Mouse (Mus musculus) Patski (cell line): ENCODE measurements around the gene Hs3st3a1. TPM values are rescaled to one million over a fixed set of nuclear protein-coding genes. Genes with fewer than 3 reads are reported as not detected.

ENCODE experiments used
- ATAC-seq: fragments of 100-300 bp; one replicate; pipeline ENCODE4 v1.8.0; 2021
- CTCF ChIA-PET: fragments of 350-600 bp; sonication (Branson Sonifier 250); formaldehyde crosslinking; loops from one replicate; lab custom pipeline; 2022; ENCODE audit warnings: inconsistent platforms; lab: Charles Lee
- POLR2A ChIA-PET: fragments of 350-600 bp; sonication (Branson Sonifier 250); formaldehyde crosslinking; loops from one replicate; lab custom pipeline; 2022; ENCODE audit warnings: antibody characterized with exemption, inconsistent platforms; lab: Charles Lee
- DNase-seq: peaks from one replicate; pipeline ENCODE4 v3.0.0-alpha.2; 2011; ENCODE audit warnings: low read depth, low spot score
- H3K27me3 ChIP-seq: fragments of 371-371 bp; one replicate; pipeline ENCODE4 v1.5.1; 2021
- CTCF ChIP-seq: fragments of 100-300 bp; IDR thresholded peaks from one replicate; pipeline ENCODE4 v1.5.1; 2021
- in situ Hi-C: fragments of 300-500 bp; cut with MboI; formaldehyde crosslinking; loops from 3 replicates; pipeline ENCODE4 v1.11.1; 2018; ENCODE audit warnings: low pct_unique_long_range_greater_than_20kb, mixed read lengths
- polyA plus RNA-seq: library from polyadenylated mRNA; unstranded; gene quantifications from one replicate; pipeline ENCODE4 v1.2.3, GENCODE M21; 2021

Hs3st3a1 gene
- polyA plus RNA-seq, 1 experiment from 2014 or later: 15.1 TPM

DNA sequence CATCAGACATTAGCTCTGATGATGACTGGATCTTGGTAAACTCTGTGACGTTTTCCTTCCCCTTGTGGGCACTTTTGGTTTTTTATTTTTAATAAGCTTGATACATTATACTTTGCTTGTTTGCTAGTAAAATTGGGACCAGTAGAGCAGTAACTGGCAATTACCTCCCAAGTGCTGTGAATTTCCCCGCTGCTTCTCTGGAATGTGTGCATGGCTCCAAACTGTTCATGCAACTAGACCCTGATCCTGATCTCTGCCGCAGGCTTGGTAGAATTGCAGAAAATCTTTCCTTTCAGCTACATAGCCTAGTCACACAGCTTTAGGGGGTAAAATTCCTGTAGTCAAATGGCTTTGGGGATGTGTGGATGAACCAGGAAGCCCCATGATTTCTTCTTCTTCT is 38.5 kb downstream of the Hs3st3a1 start:
- DNase-seq: peak; percentile 75
- peak; percentile 88 for ATAC-seq
- H3K27me3 ChIP-seq: no peaks in the 10 kb centered on the region
- TF ChIP-seq CTCF: peak; percentile 37
- ChIA-PET POLR2A (interaction anchor here (1.1 to 1.5 kb wide), 2 partner anchors 27 to 37 kb away, joined by 4 to 7 read pairs; partner anchors contain the start of gene F930015N05Rik), CTCF (interaction anchor here (1.2 kb wide), 1 partner anchor 30 kb away, joined by 3 read pairs; no protein-coding TSS in a partner anchor)
- in situ Hi-C loops: no loop called here

DNA sequence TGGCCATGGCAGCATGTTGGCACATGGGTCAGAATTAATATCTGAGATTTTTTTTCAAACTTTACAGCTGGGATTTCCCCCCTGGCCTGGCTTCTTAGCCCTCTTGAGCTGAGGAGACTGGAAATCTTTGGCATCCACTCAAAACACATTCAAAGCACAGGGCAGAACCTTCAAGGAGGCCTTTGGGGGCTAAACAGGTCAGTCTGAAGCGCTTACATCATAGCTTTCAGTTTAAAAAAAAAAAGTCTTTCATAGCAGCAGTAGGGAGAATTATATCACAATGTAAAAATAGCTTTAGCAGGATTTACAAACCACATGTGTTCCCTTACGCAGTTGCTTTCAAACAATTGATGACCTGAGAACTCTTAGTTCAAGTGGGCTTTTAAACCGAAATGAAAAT is 46.3 kb downstream of the Hs3st3a1 start:
- DNase-seq: peak; percentile 80
- ChIA-PET CTCF (interaction anchor here (1.2 to 1.6 kb wide), 3 partner anchors 9 to 192 kb away, joined by 3 to 7 read pairs (median 3); no protein-coding TSS in a partner anchor), POLR2A (no interaction called here)
- ATAC-seq: peak; percentile 71
- in situ Hi-C loops: no loop called here
- TF ChIP-seq CTCF: no peak
- H3K27me3 ChIP-seq: no peaks in the 10 kb centered on the region

DNA sequence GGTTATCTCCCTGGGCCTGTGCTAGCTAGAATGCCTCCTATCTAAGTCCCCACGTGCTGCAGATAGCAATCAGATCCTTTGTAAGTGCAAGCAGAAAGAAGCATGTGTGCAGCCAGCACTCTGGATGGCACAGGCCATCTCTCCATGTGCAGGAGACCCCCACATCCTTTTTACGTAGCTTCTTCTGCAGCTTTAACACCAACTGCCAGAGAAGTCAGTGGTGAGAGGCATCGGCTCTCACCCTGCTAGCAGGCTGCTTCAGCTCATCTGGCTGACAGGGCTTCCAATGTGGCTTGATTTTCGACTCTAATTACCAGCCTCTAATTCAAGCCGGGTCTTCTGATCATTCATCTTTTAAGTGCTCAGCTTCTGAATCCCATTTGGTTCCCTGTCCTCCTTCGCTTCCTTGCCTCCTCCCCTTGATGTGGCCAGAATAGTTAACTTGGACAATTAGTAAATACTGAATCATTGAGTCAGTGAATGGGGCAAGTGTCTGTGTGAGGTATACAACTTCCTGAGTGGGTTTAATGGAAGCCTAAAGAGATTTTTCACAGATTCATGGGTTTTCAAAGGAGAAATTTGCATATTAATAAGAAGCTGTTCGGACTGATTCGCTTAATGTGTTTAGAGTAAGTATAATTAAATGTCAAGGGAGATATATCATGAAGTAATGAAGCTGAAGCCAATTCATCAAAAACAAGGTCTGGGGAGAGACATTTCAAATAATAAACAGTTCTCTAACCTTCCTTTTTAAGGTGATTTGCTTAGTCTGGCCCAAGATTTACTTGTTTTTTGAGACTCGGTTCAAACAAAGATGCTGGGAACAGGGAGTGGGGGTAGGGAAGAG is 54.7 kb downstream of the Hs3st3a1 start:
- POLR2A ChIA-PET: interaction anchor here (0.9 kb wide), 1 partner anchor 44 kb away, joined by 3 read pairs; no protein-coding TSS in a partner anchor
- no peak for TF ChIP-seq CTCF
- CTCF ChIA-PET: interaction anchor here (1.2 to 1.7 kb wide), 2 partner anchors 10 to 12 kb away, joined by 5 to 9 read pairs; no protein-coding TSS in a partner anchor
- DNase-seq (no peak), ATAC-seq (no peak)
- in situ Hi-C loops: no loop called here
- H3K27me3 ChIP-seq: no peaks in the 10 kb centered on the region

- ChIA-PET CTCF (interaction anchor here (1.0 to 1.6 kb wide), 3 partner anchors 10 to 223 kb away, joined by 3 to 5 read pairs (median 3); no protein-coding TSS in a partner anchor), POLR2A (no interaction called here)
- in situ Hi-C loops: no loop called here
- ATAC-seq: no peak
- DNase-seq: no peak
- TF ChIP-seq CTCF: no peak
- H3K27me3 ChIP-seq: no peaks in the 10 kb centered on the region
Observed at GRCm38 (mm10) chr11:64494448-64494847, 59.3 kb downstream of the Hs3st3a1 start.

GRCm38 (mm10) chr11:64495935-64496334 is 60.8 kb downstream of the Hs3st3a1 start:
- TF ChIP-seq CTCF: no peak
- no peak for DNase-seq
- no peaks in the 10 kb centered on the region for H3K27me3 ChIP-seq
- ATAC-seq: no peak
- in situ Hi-C loops: no loop called here
- CTCF ChIA-PET: interaction anchor here (0.9 kb wide), 1 partner anchor 13 kb away, joined by 3 read pairs; no protein-coding TSS in a partner anchor
- POLR2A ChIA-PET: no interaction called here

DNA sequence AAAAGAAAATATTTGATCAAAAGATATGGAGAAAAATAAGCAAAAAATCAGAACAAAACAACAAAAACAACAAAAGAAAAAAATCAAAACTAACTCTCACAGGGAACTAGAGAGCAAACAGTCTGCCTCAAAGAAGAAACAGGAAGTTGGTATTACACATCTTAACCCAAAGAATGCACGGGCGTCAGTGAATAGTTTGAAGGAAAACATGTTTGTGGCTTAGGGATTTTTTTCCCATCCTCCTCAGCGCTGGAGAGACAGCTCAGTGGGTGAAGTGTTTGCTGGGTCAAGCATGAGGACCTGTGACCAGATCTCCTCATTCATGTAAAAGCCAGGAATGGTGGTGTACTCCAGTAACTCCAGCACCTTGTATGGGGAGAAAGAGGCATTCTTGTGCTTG is 61.5 kb downstream of the Hs3st3a1 start:
- in situ Hi-C loops: no loop called here
- CTCF ChIA-PET: no interaction called here
- POLR2A ChIA-PET: no interaction called here
- no peak for ATAC-seq
- no peak for TF ChIP-seq CTCF
- DNase-seq: no peak
- H3K27me3 ChIP-seq: no peaks in the 10 kb centered on the region

DNA sequence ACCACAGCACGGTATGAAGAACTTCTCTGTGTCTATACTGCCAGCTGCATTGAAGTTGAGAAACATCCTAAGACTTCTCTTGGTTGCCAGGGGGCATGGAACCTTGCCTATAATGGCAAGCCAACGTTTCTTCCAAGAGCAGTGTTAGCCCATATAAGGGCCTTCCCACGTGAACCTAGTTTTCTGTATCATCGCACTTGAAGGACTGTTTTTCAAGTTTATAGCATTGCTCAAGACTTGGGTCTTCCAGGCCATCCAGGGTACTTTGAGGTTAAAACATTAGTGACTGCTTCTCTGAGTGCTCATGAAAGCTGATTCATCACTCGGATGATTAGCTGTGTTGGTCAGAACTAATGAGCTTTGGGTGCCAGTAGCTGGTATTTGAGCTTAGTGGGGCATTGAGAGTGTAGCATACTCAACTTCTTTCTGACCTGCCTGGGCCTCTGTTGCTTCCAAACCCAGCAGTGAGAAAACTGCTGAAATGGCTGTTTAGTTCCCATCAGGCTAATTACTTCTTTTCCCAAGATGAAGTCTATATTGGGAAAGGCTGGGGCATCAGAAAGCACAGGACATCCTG is 65.5 kb downstream of the Hs3st3a1 start:
- no peaks in the 10 kb centered on the region for H3K27me3 ChIP-seq
- peak; percentile 95 for ATAC-seq
- ChIA-PET CTCF (interaction anchor here (1.2 to 2.8 kb wide), 5 partner anchors 10 to 218 kb away, joined by 3 to 8 read pairs (median 5); no protein-coding TSS in a partner anchor), POLR2A (interaction anchor here (1.6 to 1.8 kb wide), 2 partner anchors 28 to 63 kb away, joined by 4 to 8 read pairs; no protein-coding TSS in a partner anchor)
- peak; percentile 96 for DNase-seq
- no peak for TF ChIP-seq CTCF
- in situ Hi-C loops: loop anchor here (5.0 kb wide), 2 partner anchors 152 to 217 kb away; no protein-coding TSS in a partner anchor

- DNase-seq (no peak), ATAC-seq (peak; percentile 29)
- ChIA-PET CTCF (interaction anchor here (0.7 to 1.4 kb wide), 3 partner anchors 30 to 220 kb away, joined by 3 read pairs; no protein-coding TSS in a partner anchor), POLR2A (interaction anchor here (0.6 to 1.3 kb wide), 2 partner anchors 65 to 490 kb away, joined by 3 to 5 read pairs; no protein-coding TSS in a partner anchor)
- in situ Hi-C loops: loop anchor here (5.0 kb wide), 2 partner anchors 149 to 214 kb away; no protein-coding TSS in a partner anchor
- H3K27me3 ChIP-seq: no peaks in the 10 kb centered on the region
- TF ChIP-seq CTCF: no peak
Observed at GRCm38 (mm10) chr11:64503040-64503439, 67.9 kb downstream of the Hs3st3a1 start.

- ATAC-seq (no peak), DNase-seq (no peak)
- in situ Hi-C loops: no loop called here
- POLR2A ChIA-PET: no interaction called here
- no peaks in the 10 kb centered on the region for H3K27me3 ChIP-seq
- no peak for TF ChIP-seq CTCF
- CTCF ChIA-PET: interaction anchor here (1.3 kb wide), 1 partner anchor 212 kb away, joined by 3 read pairs; no protein-coding TSS in a partner anchor
Observed at GRCm38 (mm10) chr11:64505924-64506323, 70.8 kb downstream of the Hs3st3a1 start.

DNA sequence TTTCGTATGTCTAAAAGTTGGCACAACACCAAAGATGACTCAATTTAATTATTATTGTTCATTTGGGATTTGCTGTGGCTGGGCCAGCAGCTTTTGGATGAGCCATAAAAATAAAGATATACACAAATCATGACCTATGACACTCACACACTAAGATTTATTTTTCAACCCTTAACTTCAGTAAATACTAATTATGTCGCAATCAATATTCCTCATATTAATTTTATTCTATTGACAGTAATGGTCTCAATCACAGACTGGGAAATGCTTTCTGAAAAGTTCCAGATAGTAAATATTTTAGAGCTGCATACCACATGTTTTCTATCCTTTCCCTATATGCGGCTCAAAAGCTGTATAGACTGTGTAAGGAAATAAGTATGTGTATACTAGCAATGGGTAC is 71.9 kb downstream of the Hs3st3a1 start:
- DNase-seq (no peak), ATAC-seq (no peak)
- TF ChIP-seq CTCF: no peak
- no peaks in the 10 kb centered on the region for H3K27me3 ChIP-seq
- CTCF ChIA-PET: interaction anchor here (1.0 kb wide), 1 partner anchor 67 kb away, joined by 3 read pairs; no protein-coding TSS in a partner anchor
- POLR2A ChIA-PET: no interaction called here
- in situ Hi-C loops: no loop called here
